Comparison of ENCODE assay signal across 8 mouse cellular contexts in genomic region chr1:162664826-162665475, GRCm38 (mm10). TPM values are rescaled to one million over a fixed set of nuclear protein-coding genes. Genes with fewer than 3 reads are reported as not detected.
DNase-seq lines count a peak whose midpoint lies in the region; ATAC-seq lines count a peak whose summit lies in the region.

No protein-coding gene starts in this region.

- no peak overlapping the region for H3K27ac ChIP-seq in hindbrain, embryonic 11.5 days (ENCODE audit: low read depth, low read length)
- H3K27ac ChIP-seq in lung, embryonic 16.5 days (ENCODE audit: low read length) = no peak overlapping the region

- no peaks in the 10 kb centered on the region for H3K36me3 ChIP-seq in hindbrain, embryonic 11.5 days (ENCODE audit: control insufficient read depth, insufficient read depth, low read length)
- H3K36me3 ChIP-seq in lung, embryonic 16.5 days (ENCODE audit: control insufficient read depth, insufficient read depth, low read length) = peaks cover under 1% of the 10 kb centered on the region; the same call in 1 of the 2 replicates

- 0 out of 2 replicates have a peak overlapping the region, but pooled peaks have one; percentile 13 for H3K4me3 ChIP-seq in hindbrain, embryonic 11.5 days (ENCODE audit: low read depth, low read length)
- no peak overlapping the region for H3K4me3 ChIP-seq in lung, embryonic 16.5 days (ENCODE audit: low read length)

- no peaks in the 10 kb centered on the region for H3K9me3 ChIP-seq in hindbrain, embryonic 11.5 days (ENCODE audit: control insufficient read depth, low read length)
- H3K9me3 ChIP-seq in lung, embryonic 16.5 days (ENCODE audit: control insufficient read depth, low read length) = no peaks in the 10 kb centered on the region

- peak overlapping the region; percentile 23; the same call in 1 of the 2 replicates for H3K4me2 ChIP-seq in hindbrain, embryonic 11.5 days (replicated peaks; ENCODE audit: low read depth, low read length)
- H3K4me2 ChIP-seq in lung, embryonic 16.5 days (ENCODE audit: low read depth, low read length) = peak overlapping the region; percentile 67

- no peaks in the 10 kb centered on the region for H3K4me1 ChIP-seq in hindbrain, embryonic 11.5 days (replicated peaks; ENCODE audit: control insufficient read depth, insufficient read depth, low read length)
- H3K4me1 ChIP-seq in lung, embryonic 16.5 days (replicated peaks; ENCODE audit: control insufficient read depth, insufficient read depth, low read length) = peaks cover 6% of the 10 kb centered on the region

- no peaks in the 10 kb centered on the region for H3K27me3 ChIP-seq in hindbrain, embryonic 11.5 days (ENCODE audit: control insufficient read depth, insufficient read depth, low read length)
- no peaks in the 10 kb centered on the region for H3K27me3 ChIP-seq in lung, embryonic 16.5 days (ENCODE audit: control insufficient read depth, insufficient read depth, low read depth, low read length)

- no peak overlapping the region for H3K9ac ChIP-seq in hindbrain, embryonic 11.5 days (ENCODE audit: low read depth, low read length)
- 0 out of 2 replicates have a peak overlapping the region, but pooled peaks have one; percentile 15 for H3K9ac ChIP-seq in lung, embryonic 16.5 days (ENCODE audit: low read length)

- ATAC-seq in frontal cortex, adult (ENCODE audit: low TSS enrichment) = peak; percentile 98
- ATAC-seq in hindbrain, embryonic 11.5 days (ENCODE audit: low FRiP score) = peak; percentile 98
- peak; percentile 97 for ATAC-seq in lung, embryonic 16.5 days (ENCODE audit: low read depth)

- WGBS in hindbrain, embryonic 11.5 days = 16% methylated on average over 10 of the region's 10 CpGs
- WGBS in lung, embryonic 16.5 days = 15% methylated on average over 10 of the region's 10 CpGs

- DNase-seq in Muller cell, postnatal 12 days (ENCODE audit: inconsistent ontology term) = peak; percentile 62
- DNase-seq in cerebellum, adult 9-10 months = peak; percentile 86
- DNase-seq in hindbrain, embryonic 11.5 days (ENCODE audit: low spot score) = peak; percentile 84
- DNase-seq in layer of hippocampus, adult 9-11 months = peak; percentile 62
- DNase-seq in ovary, postnatal 36 days (ENCODE audit: low spot score) = peak; percentile 62
- DNase-seq in thymus, postnatal 25 days = peak; percentile 73

RNA-seq across cellular contexts. Expression of gene Myocos, which starts 6.9 kb away (rescaled TPM):
- polyA plus RNA-seq in hindbrain, embryonic 11.5 days (2014; fragmentation: Nextera tagmentation; extraction: Ambion mirVana) = not detected in 2 replicates
- polyA plus RNA-seq in lung, embryonic 16.5 days (2015; fragmentation: Nextera tagmentation; extraction: Ambion mirVana) = not detected in 2 replicates

RNA-seq across cellular contexts. Expression of gene Myoc, which starts 26.0 kb away (rescaled TPM):
- polyA plus RNA-seq in hindbrain, embryonic 11.5 days (2014; fragmentation: Nextera tagmentation; extraction: Ambion mirVana) = not detected in 2 replicates
- polyA plus RNA-seq in lung, embryonic 16.5 days (2015; fragmentation: Nextera tagmentation; extraction: Ambion mirVana) = 0.09 TPM in 1 of 2 replicates, not detected in the other
